Mouse (Mus musculus): ENCODE data around the gene Mbnl1.

GRCm38 (mm10) chr3:60584704-60585103, 112.1 kb downstream of the Mbnl1 start:
- TF ChIP-seq CTCF (conservative IDR thresholded peaks at IDR 0.05; ENCODE audit: insufficient read depth, insufficient read length, low read depth, low read length) (no peak), POLR2A (IDR thresholded peaks at IDR 0.05; ENCODE audit: low read depth, low read length) (no peak)
